Mouse (Mus musculus): ENCODE measurements around the gene Igsf11. TPM values are rescaled to one million over a fixed set of nuclear protein-coding genes. Genes with fewer than 3 reads are reported as not detected.

Igsf11 gene
- polyA plus RNA-seq, 1 experiment from 2014 or later, result 2.8 TPM

- Histone ChIP-seq H3K4me1 (replicated peaks; ENCODE audit: control insufficient read depth, insufficient read depth, low read length) (0 out of 2 replicates have a peak, but pooled peaks cover 3% of the 10 kb centered on the region), H3K4me3 (replicated peaks; ENCODE audit: low read length) (no peak overlapping the region), H3K9me3 (ENCODE audit: control insufficient read depth, low read length) (no peaks in the 10 kb centered on the region), H3K4me2 (ENCODE audit: low read length) (no peak overlapping the region), H3K27ac (ENCODE audit: low read length) (no peak overlapping the region), H3K9ac (replicated peaks; ENCODE audit: low read depth, low read length) (no peak overlapping the region), H3K27me3 (replicated peaks; ENCODE audit: control insufficient read depth, insufficient read depth, low read length) (no peaks in the 10 kb centered on the region), H3K36me3 (ENCODE audit: control insufficient read depth, insufficient read depth) (no peaks in the 10 kb centered on the region)
- no peak for ATAC-seq
- 78% methylated on average over 2 of the region's 2 CpGs for WGBS
Observed at GRCm38 (mm10) chr16:39031350-39031749, 138.9 kb downstream of the Igsf11 start.

- Histone ChIP-seq H3K4me2 (ENCODE audit: low read length) (no peak overlapping the region), H3K27me3 (replicated peaks; ENCODE audit: control insufficient read depth, insufficient read depth, low read length) (no peaks in the 10 kb centered on the region), H3K36me3 (ENCODE audit: control insufficient read depth, insufficient read depth) (no peaks in the 10 kb centered on the region), H3K4me1 (replicated peaks; ENCODE audit: control insufficient read depth, insufficient read depth, low read length) (no peaks in the 10 kb centered on the region), H3K27ac (ENCODE audit: low read length) (no peak overlapping the region), H3K4me3 (replicated peaks; ENCODE audit: low read length) (no peak overlapping the region), H3K9ac (replicated peaks; ENCODE audit: low read depth, low read length) (no peak overlapping the region), H3K9me3 (ENCODE audit: control insufficient read depth, low read length) (no peaks in the 10 kb centered on the region)
- ATAC-seq, result no peak
- WGBS, result 89% methylated on average over 4 of the region's 4 CpGs
Observed at GRCm38 (mm10) chr16:39037257-39037656, 144.8 kb downstream of the Igsf11 start.

- ATAC-seq, result no peak
- H3K4me1 ChIP-seq (replicated peaks; ENCODE audit: control insufficient read depth, insufficient read depth, low read length), result 0 out of 2 replicates have a peak, but pooled peaks cover 5% of the 10 kb centered on the region
- 8% methylated on average over 5 of the region's 5 CpGs for WGBS
Observed at GRCm38 (mm10) chr16:39044381-39044780, 151.9 kb downstream of the Igsf11 start.

GRCm38 (mm10) chr16:39048889-39049288, 156.4 kb downstream of the Igsf11 start:
- 2% methylated on average over 4 of the region's 4 CpGs for WGBS
- Histone ChIP-seq H3K36me3 (ENCODE audit: control insufficient read depth, insufficient read depth) (no peaks in the 10 kb centered on the region), H3K4me1 (replicated peaks; ENCODE audit: control insufficient read depth, insufficient read depth, low read length) (0 out of 2 replicates have a peak, but pooled peaks cover 5% of the 10 kb centered on the region), H3K4me2 (ENCODE audit: low read length) (no peak overlapping the region), H3K4me3 (replicated peaks; ENCODE audit: low read length) (no peak overlapping the region), H3K9ac (replicated peaks; ENCODE audit: low read depth, low read length) (no peak overlapping the region), H3K27me3 (replicated peaks; ENCODE audit: control insufficient read depth, insufficient read depth, low read length) (0 out of 2 replicates have a peak, but pooled peaks cover 2% of the 10 kb centered on the region), H3K27ac (ENCODE audit: low read length) (no peak overlapping the region), H3K9me3 (ENCODE audit: control insufficient read depth, low read length) (no peaks in the 10 kb centered on the region)
- ATAC-seq, result peak; percentile 85

More at GRCm38 (mm10) chr16:39044381-39044780, 151.9 kb downstream of the Igsf11 start:
- no peak overlapping the region for H3K9ac ChIP-seq (replicated peaks; ENCODE audit: low read depth, low read length)
- no peaks in the 10 kb centered on the region for H3K36me3 ChIP-seq (ENCODE audit: control insufficient read depth, insufficient read depth)
- H3K27me3 ChIP-seq (replicated peaks; ENCODE audit: control insufficient read depth, insufficient read depth, low read length), result no peaks in the 10 kb centered on the region
- H3K4me3 ChIP-seq (replicated peaks; ENCODE audit: low read length), result no peak overlapping the region
- H3K9me3 ChIP-seq (ENCODE audit: control insufficient read depth, low read length), result no peaks in the 10 kb centered on the region
- H3K4me2 ChIP-seq (ENCODE audit: low read length), result no peak overlapping the region
- H3K27ac ChIP-seq (ENCODE audit: low read length), result no peak overlapping the region

GRCm38 (mm10) chr16:39052971-39053370, 160.5 kb downstream of the Igsf11 start:
- Histone ChIP-seq H3K27me3 (replicated peaks; ENCODE audit: control insufficient read depth, insufficient read depth, low read length) (0 out of 2 replicates have a peak, but pooled peaks cover 2% of the 10 kb centered on the region), H3K27ac (ENCODE audit: low read length) (no peak overlapping the region), H3K9ac (replicated peaks; ENCODE audit: low read depth, low read length) (no peak overlapping the region), H3K9me3 (ENCODE audit: control insufficient read depth, low read length) (no peaks in the 10 kb centered on the region), H3K4me3 (replicated peaks; ENCODE audit: low read length) (no peak overlapping the region), H3K36me3 (ENCODE audit: control insufficient read depth, insufficient read depth) (no peaks in the 10 kb centered on the region), H3K4me1 (replicated peaks; ENCODE audit: control insufficient read depth, insufficient read depth, low read length) (0 out of 2 replicates have a peak, but pooled peaks cover 2% of the 10 kb centered on the region), H3K4me2 (ENCODE audit: low read length) (no peak overlapping the region)
- peak; percentile 48; the same call in 1 of the 2 replicates for ATAC-seq
- 0% methylated on average over 2 of the region's 2 CpGs for WGBS

- 75% methylated on average over 2 of the region's 2 CpGs for WGBS
- Histone ChIP-seq H3K27me3 (replicated peaks; ENCODE audit: control insufficient read depth, insufficient read depth, low read length) (0 out of 2 replicates have a peak, but pooled peaks cover 2% of the 10 kb centered on the region), H3K36me3 (ENCODE audit: control insufficient read depth, insufficient read depth) (no peaks in the 10 kb centered on the region), H3K9ac (replicated peaks; ENCODE audit: low read depth, low read length) (no peak overlapping the region), H3K4me1 (replicated peaks; ENCODE audit: control insufficient read depth, insufficient read depth, low read length) (0 out of 2 replicates have a peak, but pooled peaks cover under 1% of the 10 kb centered on the region), H3K4me2 (ENCODE audit: low read length) (no peak overlapping the region), H3K4me3 (replicated peaks; ENCODE audit: low read length) (no peak overlapping the region), H3K27ac (ENCODE audit: low read length) (no peak overlapping the region), H3K9me3 (ENCODE audit: control insufficient read depth, low read length) (no peaks in the 10 kb centered on the region)
- ATAC-seq, result no peak
Observed at GRCm38 (mm10) chr16:39053779-39054178, 161.3 kb downstream of the Igsf11 start.

GRCm38 (mm10) chr16:39056061-39056460, 163.6 kb downstream of the Igsf11 start:
- no peaks in the 10 kb centered on the region for H3K4me1 ChIP-seq (replicated peaks; ENCODE audit: control insufficient read depth, insufficient read depth, low read length)
- H3K9ac ChIP-seq (replicated peaks; ENCODE audit: low read depth, low read length), result no peak overlapping the region
- H3K9me3 ChIP-seq (ENCODE audit: control insufficient read depth, low read length), result no peaks in the 10 kb centered on the region
- 0 out of 2 replicates have a peak, but pooled peaks cover 2% of the 10 kb centered on the region for H3K27me3 ChIP-seq (replicated peaks; ENCODE audit: control insufficient read depth, insufficient read depth, low read length)
- H3K36me3 ChIP-seq (ENCODE audit: control insufficient read depth, insufficient read depth), result no peaks in the 10 kb centered on the region
- H3K4me2 ChIP-seq (ENCODE audit: low read length), result no peak overlapping the region
- 17% methylated on average over 6 of the region's 6 CpGs for WGBS
- no peak overlapping the region for H3K27ac ChIP-seq (ENCODE audit: low read length)
- no peak overlapping the region for H3K4me3 ChIP-seq (replicated peaks; ENCODE audit: low read length)
- peak; percentile 64 for ATAC-seq

GRCm38 (mm10) chr16:39056961-39057360, 164.5 kb downstream of the Igsf11 start:
- H3K27ac ChIP-seq (ENCODE audit: low read length), result no peak overlapping the region
- ATAC-seq, result no peak
- no peak overlapping the region for H3K9ac ChIP-seq (replicated peaks; ENCODE audit: low read depth, low read length)
- H3K4me2 ChIP-seq (ENCODE audit: low read length), result no peak overlapping the region
- 81% methylated on average over 12 of the region's 12 CpGs for WGBS
- no peaks in the 10 kb centered on the region for H3K4me1 ChIP-seq (replicated peaks; ENCODE audit: control insufficient read depth, insufficient read depth, low read length)
- H3K9me3 ChIP-seq (ENCODE audit: control insufficient read depth, low read length), result no peaks in the 10 kb centered on the region
- 0 out of 2 replicates have a peak, but pooled peaks cover 2% of the 10 kb centered on the region for H3K27me3 ChIP-seq (replicated peaks; ENCODE audit: control insufficient read depth, insufficient read depth, low read length)
- H3K4me3 ChIP-seq (replicated peaks; ENCODE audit: low read length), result no peak overlapping the region
- H3K36me3 ChIP-seq (ENCODE audit: control insufficient read depth, insufficient read depth), result no peaks in the 10 kb centered on the region

- H3K4me1 ChIP-seq (replicated peaks; ENCODE audit: control insufficient read depth, insufficient read depth, low read length), result no peaks in the 10 kb centered on the region
- no peak for ATAC-seq
- H3K9ac ChIP-seq (replicated peaks; ENCODE audit: low read depth, low read length), result no peak overlapping the region
- H3K4me2 ChIP-seq (ENCODE audit: low read length), result no peak overlapping the region
- no peak overlapping the region for H3K27ac ChIP-seq (ENCODE audit: low read length)
- H3K4me3 ChIP-seq (replicated peaks; ENCODE audit: low read length), result no peak overlapping the region
- no peaks in the 10 kb centered on the region for H3K36me3 ChIP-seq (ENCODE audit: control insufficient read depth, insufficient read depth)
- 87% methylated on average over 2 of the region's 2 CpGs for WGBS
- H3K9me3 ChIP-seq (ENCODE audit: control insufficient read depth, low read length), result no peaks in the 10 kb centered on the region
- H3K27me3 ChIP-seq (replicated peaks; ENCODE audit: control insufficient read depth, insufficient read depth, low read length), result 0 out of 2 replicates have a peak, but pooled peaks cover 3% of the 10 kb centered on the region
Observed at GRCm38 (mm10) chr16:39058869-39059268, 166.4 kb downstream of the Igsf11 start.

GRCm38 (mm10) chr16:39062596-39062995, 170.1 kb downstream of the Igsf11 start:
- Histone ChIP-seq H3K4me2 (ENCODE audit: low read length) (no peak overlapping the region), H3K9ac (replicated peaks; ENCODE audit: low read depth, low read length) (no peak overlapping the region), H3K4me3 (replicated peaks; ENCODE audit: low read length) (no peak overlapping the region), H3K27ac (ENCODE audit: low read length) (no peak overlapping the region), H3K36me3 (ENCODE audit: control insufficient read depth, insufficient read depth) (no peaks in the 10 kb centered on the region), H3K27me3 (replicated peaks; ENCODE audit: control insufficient read depth, insufficient read depth, low read length) (0 out of 2 replicates have a peak, but pooled peaks cover 3% of the 10 kb centered on the region), H3K4me1 (replicated peaks; ENCODE audit: control insufficient read depth, insufficient read depth, low read length) (no peaks in the 10 kb centered on the region), H3K9me3 (ENCODE audit: control insufficient read depth, low read length) (no peaks in the 10 kb centered on the region)
- no peak for ATAC-seq
- 37% methylated on average over 5 of the region's 5 CpGs for WGBS

Data from forebrain, embryonic 16.5 days (tissue).